Mouse (Mus musculus) ES-Bruce4 (cell line): ENCODE data around the gene Zc3hc1. TPM values are rescaled to one million over a fixed set of nuclear protein-coding genes. Genes with fewer than 3 reads are reported as not detected.

Experiments
- H3K27ac ChIP-seq: 2 replicates; pipeline ENCODE4 v1.5.1; 2012; ENCODE audit warnings: low read length, inconsistent platforms; ENCODE audit not compliant: insufficient read depth
- H3K27me3 ChIP-seq: 2 replicates; pipeline ENCODE4 v1.6.1; 2012; ENCODE audit warnings: mild to moderate bottlenecking, low read length, inconsistent platforms; ENCODE audit not compliant: control insufficient read depth, poor library complexity, insufficient read depth, severe bottlenecking
- H3K36me3 ChIP-seq: 2 replicates; pipeline ENCODE4 v1.6.1; 2012; ENCODE audit warnings: inconsistent platforms, mild to moderate bottlenecking, low read length, moderate library complexity; ENCODE audit not compliant: control insufficient read depth, poor library complexity, insufficient read depth, severe bottlenecking
- H3K4me1 ChIP-seq: one replicate; pipeline ENCODE4 v1.8.1; 2011; ENCODE audit warnings: low read length; ENCODE audit not compliant: control insufficient read depth, insufficient read depth
- H3K4me3 ChIP-seq: 2 replicates; pipeline ENCODE4 v1.5.1; 2011; ENCODE audit warnings: low read depth, mild to moderate bottlenecking, low read length
- H3K9ac ChIP-seq: 2 replicates; pipeline ENCODE4 v1.6.1; 2012; ENCODE audit warnings: low read depth, mild to moderate bottlenecking, inconsistent platforms; ENCODE audit not compliant: poor library complexity, severe bottlenecking
- H3K9me3 ChIP-seq: replicated peaks from 2 replicates; pipeline ENCODE4 v1.6.1; 2012; ENCODE audit warnings: mild to moderate bottlenecking, low read length, inconsistent platforms; ENCODE audit not compliant: control insufficient read depth, poor library complexity, insufficient read depth, severe bottlenecking
- CTCF ChIP-seq: IDR thresholded peaks from one replicate; pipeline ENCODE4 v1.8.1; 2011; ENCODE audit warnings: low read depth, low read length
- EP300 ChIP-seq: IDR thresholded peaks from 2 replicates; pipeline ENCODE4 v1.6.1; 2011; ENCODE audit warnings: low read depth, low read length; ENCODE audit not compliant: insufficient read depth
- POLR2A ChIP-seq: IDR thresholded peaks from one replicate; pipeline ENCODE4 v1.8.1; 2011; ENCODE audit warnings: low read length; ENCODE audit not compliant: insufficient read depth
- polyA plus RNA-seq: library from polyadenylated mRNA; stranded (reverse); fragments of >200 nt; gene quantifications from 2 replicates; pipeline ENCODE4 v1.2.4, GENCODE M21; 2011; ENCODE audit warnings: low read depth; ENCODE audit not compliant: missing spikeins, insufficient read depth, insufficient read length

Zc3hc1 gene
- polyA plus RNA-seq, 1 experiment, result 76.3 TPM

DNA sequence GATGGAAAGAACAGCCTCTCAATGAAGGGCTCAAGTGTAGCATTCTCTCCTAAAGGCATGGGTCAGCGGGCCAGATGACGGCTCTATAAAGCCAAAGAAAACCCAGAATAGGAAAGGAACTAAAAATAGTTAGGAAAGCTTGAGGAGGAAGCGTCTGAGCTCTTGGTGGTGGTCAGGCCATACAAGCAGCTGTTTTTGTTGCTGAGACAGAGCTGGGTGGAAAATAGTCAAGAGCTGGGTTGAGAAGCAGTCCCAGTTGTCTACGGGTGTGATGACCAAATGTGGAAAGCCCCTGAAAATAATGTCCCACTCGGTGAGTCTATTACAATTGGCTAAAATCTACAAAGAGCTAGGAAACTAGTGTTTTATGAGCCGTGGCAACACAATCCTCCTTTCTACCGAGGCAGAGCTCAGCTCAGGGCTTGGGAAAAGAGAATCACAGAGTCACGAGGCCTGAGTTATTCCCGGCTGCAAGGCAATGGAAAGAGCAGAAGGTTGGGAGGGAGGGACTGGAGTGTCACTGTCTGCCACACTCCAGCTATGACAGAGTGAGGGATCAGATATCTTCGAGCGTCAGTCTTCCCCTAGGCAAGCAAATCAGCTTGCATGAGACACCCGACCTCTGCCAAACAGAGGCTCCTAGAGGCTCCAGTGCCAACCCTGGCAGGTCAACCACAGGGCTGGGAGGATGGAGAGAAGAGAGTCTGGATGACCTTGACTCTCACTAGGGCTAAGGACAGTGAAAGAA lies 30.9 kb downstream of the Zc3hc1 start:
- H3K4me3 ChIP-seq, result no peak overlapping the region
- no peaks in the 10 kb centered on the region for H3K4me1 ChIP-seq
- H3K27ac ChIP-seq, result no peak overlapping the region
- H3K9me3 ChIP-seq, result no peaks in the 10 kb centered on the region
- no peak overlapping the region for H3K9ac ChIP-seq
- TF ChIP-seq POLR2A (no peak), EP300 (no peak), CTCF (no peak)
- H3K36me3 ChIP-seq, result 0 out of 2 replicates have a peak, but pooled peaks cover 2% of the 10 kb centered on the region
- no peaks in the 10 kb centered on the region for H3K27me3 ChIP-seq

DNA sequence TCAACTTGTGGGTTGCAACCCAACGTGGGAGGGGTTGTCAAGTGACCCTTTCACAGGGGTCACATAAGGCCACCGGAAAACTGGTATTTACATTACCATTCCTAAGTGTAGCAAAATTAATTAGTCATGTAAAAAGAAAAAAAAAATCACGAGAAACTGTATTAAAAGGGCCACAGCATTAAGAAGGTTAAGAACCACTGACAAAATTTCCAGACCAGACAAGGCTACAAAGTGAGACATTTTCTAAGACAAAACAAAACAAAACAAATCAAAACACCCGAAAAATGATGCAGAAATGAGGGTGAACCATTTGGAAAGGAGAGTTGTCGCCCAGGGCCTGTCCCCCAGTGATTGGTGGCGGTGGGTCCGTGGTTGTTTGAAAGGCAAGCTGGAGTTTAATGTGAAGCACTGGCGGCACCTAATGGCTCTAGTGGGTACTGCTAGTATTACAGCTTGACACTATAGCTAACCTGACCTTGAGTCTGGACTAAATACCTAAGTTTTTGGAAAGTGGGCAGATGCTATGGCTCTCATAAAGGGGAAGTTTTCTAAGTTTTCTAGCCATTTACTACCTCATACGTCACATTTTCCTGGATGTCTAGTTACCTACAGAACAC lies 33.2 kb downstream of the Zc3hc1 start:
- no peak overlapping the region for H3K9ac ChIP-seq
- H3K36me3 ChIP-seq, result no peaks in the 10 kb centered on the region
- no peak overlapping the region for H3K27ac ChIP-seq
- no peaks in the 10 kb centered on the region for H3K9me3 ChIP-seq
- H3K27me3 ChIP-seq, result no peaks in the 10 kb centered on the region
- no peaks in the 10 kb centered on the region for H3K4me1 ChIP-seq
- H3K4me3 ChIP-seq, result no peak overlapping the region
- TF ChIP-seq POLR2A, result no peak
- no peak for TF ChIP-seq EP300
- peak; percentile 69 for TF ChIP-seq CTCF

DNA sequence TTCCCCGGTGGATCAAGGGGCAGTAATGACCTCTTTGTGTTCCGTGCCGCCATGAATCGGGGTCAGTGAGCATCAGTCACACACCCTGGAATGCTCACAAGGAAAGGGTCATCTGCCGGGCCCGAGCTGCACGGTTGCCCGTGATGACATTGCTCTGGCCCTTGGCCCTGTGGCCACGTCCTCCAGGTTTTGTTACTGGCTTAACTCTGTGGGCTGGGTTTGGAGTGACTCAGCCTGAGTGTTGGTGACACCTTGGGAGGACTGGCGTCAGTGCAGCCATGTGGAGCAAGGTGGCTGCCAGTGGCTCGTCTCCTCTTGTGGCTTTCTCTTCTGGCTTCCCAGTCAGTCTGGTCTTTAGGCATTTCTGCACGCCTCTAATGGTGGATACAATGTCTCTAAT lies 34.1 kb downstream of the Zc3hc1 start:
- Histone ChIP-seq H3K27me3 (no peaks in the 10 kb centered on the region), H3K9me3 (no peaks in the 10 kb centered on the region), H3K9ac (no peak overlapping the region), H3K27ac (no peak overlapping the region), H3K36me3 (no peaks in the 10 kb centered on the region), H3K4me1 (no peaks in the 10 kb centered on the region), H3K4me3 (no peak overlapping the region)
- no peak for TF ChIP-seq POLR2A
- no peak for TF ChIP-seq CTCF
- TF ChIP-seq EP300, result no peak

DNA sequence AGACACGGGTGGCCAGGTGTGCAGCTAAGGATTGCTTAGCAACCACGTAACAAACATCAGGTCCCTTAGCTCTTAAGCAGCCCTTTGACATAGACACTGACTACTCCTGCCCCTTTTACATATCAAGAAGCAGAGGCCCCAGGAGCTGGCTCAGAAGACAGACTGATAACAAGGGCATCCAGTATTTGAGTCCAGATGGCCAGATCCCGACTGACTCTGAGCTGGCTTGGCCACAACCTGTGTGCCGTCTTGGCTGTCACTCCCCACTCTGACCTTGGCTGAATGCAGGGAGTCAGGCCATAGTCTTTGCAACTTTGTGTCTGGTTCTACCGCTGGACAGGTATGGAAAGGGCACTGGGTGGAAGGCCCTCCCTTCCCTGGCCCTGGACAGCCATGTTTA lies 34.7 kb downstream of the Zc3hc1 start:
- Histone ChIP-seq H3K27me3 (no peaks in the 10 kb centered on the region), H3K27ac (no peak overlapping the region), H3K9ac (no peak overlapping the region), H3K4me1 (no peaks in the 10 kb centered on the region), H3K9me3 (no peaks in the 10 kb centered on the region), H3K4me3 (no peak overlapping the region), H3K36me3 (no peaks in the 10 kb centered on the region)
- TF ChIP-seq CTCF (no peak), POLR2A (no peak), EP300 (no peak)

DNA sequence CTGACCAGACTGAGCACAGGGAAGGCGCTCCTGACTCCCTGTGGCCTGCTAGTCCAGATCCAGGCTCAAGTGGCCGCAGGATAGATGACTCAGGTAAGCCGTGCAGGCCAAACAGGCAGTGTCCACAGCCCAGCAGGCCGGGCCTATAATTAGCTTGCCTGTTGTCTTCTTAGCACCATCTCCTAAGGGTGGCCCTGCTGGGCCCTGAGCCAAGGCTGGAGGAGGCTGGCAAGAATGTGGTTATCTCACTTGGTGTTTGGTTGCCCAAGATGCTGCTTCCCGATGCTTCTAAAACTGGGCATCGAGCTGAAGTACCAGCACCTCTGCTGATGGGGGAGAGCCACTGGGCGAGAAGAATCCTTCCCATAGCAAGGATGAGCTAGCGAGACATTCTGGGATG lies 35.1 kb downstream of the Zc3hc1 start:
- no peak for TF ChIP-seq CTCF
- TF ChIP-seq POLR2A, result no peak
- TF ChIP-seq EP300, result no peak
- no peaks in the 10 kb centered on the region for H3K27me3 ChIP-seq
- H3K9me3 ChIP-seq, result no peaks in the 10 kb centered on the region
- no peak overlapping the region for H3K9ac ChIP-seq
- no peak overlapping the region for H3K27ac ChIP-seq
- no peaks in the 10 kb centered on the region for H3K36me3 ChIP-seq
- H3K4me3 ChIP-seq, result no peak overlapping the region
- H3K4me1 ChIP-seq, result no peaks in the 10 kb centered on the region

DNA sequence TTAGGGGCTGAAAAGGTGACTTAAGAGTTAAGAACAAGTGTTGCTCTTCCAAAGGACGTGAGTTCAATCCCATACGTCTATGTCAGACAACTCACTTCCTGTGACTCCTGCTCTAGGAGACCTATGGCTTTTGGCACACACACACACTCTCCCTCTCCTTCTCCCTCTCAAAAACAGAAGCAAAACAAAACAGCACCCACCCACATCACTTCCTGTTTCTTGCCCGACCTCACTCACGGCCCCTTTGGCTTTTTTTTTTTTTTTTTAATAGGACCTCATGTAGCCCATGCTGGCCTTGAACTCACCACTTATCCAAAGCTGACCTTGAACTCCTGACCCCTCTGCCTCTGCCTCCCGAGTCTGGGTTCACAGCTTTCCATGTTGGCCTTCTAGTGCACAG lies 36.1 kb downstream of the Zc3hc1 start:
- Histone ChIP-seq H3K27ac (no peak overlapping the region), H3K4me1 (no peaks in the 10 kb centered on the region), H3K36me3 (no peaks in the 10 kb centered on the region), H3K9ac (no peak overlapping the region), H3K9me3 (no peaks in the 10 kb centered on the region), H3K4me3 (no peak overlapping the region), H3K27me3 (no peaks in the 10 kb centered on the region)
- TF ChIP-seq POLR2A (no peak), EP300 (no peak), CTCF (no peak)
